Comparison of ENCODE assay signal across 8 mouse cellular contexts in genomic region chr6:83317108-83317741, GRCm38 (mm10). TPM values are rescaled to one million over a fixed set of nuclear protein-coding genes. Genes with fewer than 3 reads are reported as not detected.
A peak's percentile ranks its signal among the peaks of the same experiment; 100 is the strongest.
DNase-seq lines count a peak whose midpoint lies in the region; ATAC-seq and TF ChIP-seq lines count a peak whose summit lies in the region.

No protein-coding gene starts in this region.

- H3K27ac ChIP-seq in hindbrain, embryonic 11.5 days (ENCODE audit: low read depth, low read length): no peak overlapping the region
- H3K27ac ChIP-seq in lung, postnatal 0 days (ENCODE audit: low read length): no peak overlapping the region

- peak; percentile 95 for DNase-seq in NIH3T3 (ENCODE audit: low read depth)
- peak; percentile 93 for DNase-seq in cerebellum, adult 9-11 months
- DNase-seq in frontal cortex, adult 2 months (ENCODE audit: extremely low spot score in 1 of 2, low spot score in 1 of 2): peak; percentile 84 to 94
- peak; percentile 94 for DNase-seq in hindbrain, embryonic 11.5 days (ENCODE audit: low spot score)
- DNase-seq in layer of hippocampus, postnatal 10 days (ENCODE audit: low spot score in 2 of 2): peak; percentile 87 to 94
- peak; percentile 93 for DNase-seq in lung, postnatal 0 days (ENCODE audit: low spot score)
- DNase-seq in ovary, postnatal 10 days (ENCODE audit: low spot score): peak; percentile 77
- peak; percentile 91 for DNase-seq in thymus, postnatal 0 days (ENCODE audit: low spot score)

- no peaks in the 10 kb centered on the region for H3K9me3 ChIP-seq in hindbrain, embryonic 11.5 days (ENCODE audit: control insufficient read depth, low read length)
- no peaks in the 10 kb centered on the region for H3K9me3 ChIP-seq in lung, postnatal 0 days (ENCODE audit: low read length)

- H3K4me2 ChIP-seq in hindbrain, embryonic 11.5 days (replicated peaks; ENCODE audit: low read depth, low read length): peak overlapping the region; percentile 61
- peak overlapping the region; percentile 99 for H3K4me2 ChIP-seq in lung, postnatal 0 days (replicated peaks; ENCODE audit: low read depth, low read length)

- WGBS in hindbrain, embryonic 11.5 days: under 1% methylated on average over 52 of the region's 52 CpGs
- WGBS in lung, postnatal 0 days: under 1% methylated on average over 46 of the region's 52 CpGs

- peak overlapping the region; percentile 85 for H3K4me3 ChIP-seq in hindbrain, embryonic 11.5 days (ENCODE audit: low read depth, low read length)
- peak overlapping the region; percentile 71 for H3K4me3 ChIP-seq in lung, postnatal 0 days (ENCODE audit: low read depth, low read length)

- peaks cover 5% of the 10 kb centered on the region; the same call in 1 of the 2 replicates for H3K4me1 ChIP-seq in hindbrain, embryonic 11.5 days (replicated peaks; ENCODE audit: control insufficient read depth, insufficient read depth, low read length)
- H3K4me1 ChIP-seq in lung, postnatal 0 days (ENCODE audit: insufficient read depth, low read depth, low read length): no peaks in the 10 kb centered on the region; the same call in 1 of the 2 replicates

- ATAC-seq in hindbrain, embryonic 11.5 days (ENCODE audit: low FRiP score): peak; percentile 100
- ATAC-seq in lung, postnatal 0 days: peak; percentile 99

- peak overlapping the region; percentile 87 for H3K9ac ChIP-seq in hindbrain, embryonic 11.5 days (ENCODE audit: low read depth, low read length)
- peak overlapping the region; percentile 36; the same call in 1 of the 2 replicates for H3K9ac ChIP-seq in lung, postnatal 0 days (replicated peaks; ENCODE audit: low read depth)

- no peaks in the 10 kb centered on the region for H3K36me3 ChIP-seq in hindbrain, embryonic 11.5 days (ENCODE audit: control insufficient read depth, insufficient read depth, low read length)
- H3K36me3 ChIP-seq in lung, postnatal 0 days (ENCODE audit: insufficient read depth, low read length): no peaks in the 10 kb centered on the region

- no peaks in the 10 kb centered on the region for H3K27me3 ChIP-seq in hindbrain, embryonic 11.5 days (ENCODE audit: control insufficient read depth, insufficient read depth, low read length)
- no peaks in the 10 kb centered on the region for H3K27me3 ChIP-seq in lung, postnatal 0 days (replicated peaks; ENCODE audit: insufficient read depth, low read length)

- no peak for TF ChIP-seq EP300 in lung, postnatal 0 days (IDR thresholded peaks at IDR 0.05)

- peak; percentile 73 for TF ChIP-seq CTCF in lung, postnatal 0 days (IDR thresholded peaks at IDR 0.05)

RNA-seq across cellular contexts. Expression of gene Mthfd2, which starts 8.5 kb away (rescaled TPM):
- 6.3 and 6.9 TPM in 2 replicates for polyA plus RNA-seq in frontal cortex, adult 2 months (2012; rRNA removed)
- 41.8 and 46.9 TPM in 2 replicates for polyA plus RNA-seq in hindbrain, embryonic 11.5 days (2014; fragmentation: Nextera tagmentation; extraction: Ambion mirVana)
- 10 to 100 TPM; 10.3 to 11.3 TPM for total RNA-seq in layer of hippocampus, postnatal 10 days (2021)
- 6.3 and 7.8 TPM in 2 replicates for polyA plus RNA-seq in lung, postnatal 0 days (2015; fragmentation: Nextera tagmentation; extraction: Ambion mirVana)
- polyA plus RNA-seq in thymus, postnatal 0 days (2015; fragmentation: Nextera tagmentation; extraction: Ambion mirVana): 40.7 and 48.6 TPM in 2 replicates

RNA-seq across cellular contexts. Expression of gene Mob1a, which starts 8.6 kb away (rescaled TPM):
- polyA plus RNA-seq in frontal cortex, adult 2 months (2012; rRNA removed): 16.3 and 19.2 TPM in 2 replicates
- polyA plus RNA-seq in hindbrain, embryonic 11.5 days (2014; fragmentation: Nextera tagmentation; extraction: Ambion mirVana): 60.9 and 65.6 TPM in 2 replicates
- 10 to 100 TPM; 24.2 to 25.0 TPM for total RNA-seq in layer of hippocampus, postnatal 10 days (2021)
- 41.3 and 47.6 TPM in 2 replicates for polyA plus RNA-seq in lung, postnatal 0 days (2015; fragmentation: Nextera tagmentation; extraction: Ambion mirVana)
- polyA plus RNA-seq in thymus, postnatal 0 days (2015; fragmentation: Nextera tagmentation; extraction: Ambion mirVana): 71.5 and 73.4 TPM in 2 replicates

RNA-seq across cellular contexts. Expression of gene Bola3, which starts 31.7 kb away (rescaled TPM):
- polyA plus RNA-seq in frontal cortex, adult 2 months (2012; rRNA removed): 41.8 and 73.9 TPM in 2 replicates
- polyA plus RNA-seq in hindbrain, embryonic 11.5 days (2014; fragmentation: Nextera tagmentation; extraction: Ambion mirVana): 110 and 117 TPM in 2 replicates
- 10 to 100 TPM; 35.5 to 36.3 TPM for total RNA-seq in layer of hippocampus, postnatal 10 days (2021)
- 101 and 120 TPM in 2 replicates for polyA plus RNA-seq in lung, postnatal 0 days (2015; fragmentation: Nextera tagmentation; extraction: Ambion mirVana)
- 216 and 226 TPM in 2 replicates for polyA plus RNA-seq in thymus, postnatal 0 days (2015; fragmentation: Nextera tagmentation; extraction: Ambion mirVana)
